Mouse (Mus musculus): ENCODE data around the gene Pgam1. TPM values are rescaled to one million over a fixed set of nuclear protein-coding genes. Genes with fewer than 3 reads are reported as not detected.

The Pgam1 gene
- polyA plus RNA-seq, 1 experiment from 2014 or later: 463 TPM

DNA sequence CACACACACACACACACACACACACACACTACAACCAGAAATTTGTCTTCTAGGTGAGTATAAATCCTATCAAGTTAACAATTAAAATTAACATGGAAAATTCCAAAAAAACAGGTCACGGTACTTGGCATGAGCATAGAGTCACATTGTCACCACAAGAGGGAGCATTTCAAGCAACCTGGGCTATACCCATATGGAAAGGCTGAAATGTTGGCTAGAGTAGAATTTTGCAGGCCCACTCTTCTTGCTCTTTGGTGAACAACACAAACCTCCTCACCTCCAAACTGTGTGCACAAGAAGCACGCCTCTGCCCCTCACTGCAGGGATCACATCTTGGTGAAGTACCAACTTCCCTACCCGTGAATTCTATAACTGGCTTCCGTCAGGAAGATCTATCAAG, 12.9 kb upstream of the Pgam1 start:
- peaks cover 17% of the 10 kb centered on the region for H3K4me1 ChIP-seq
- no peak overlapping the region for H3K9ac ChIP-seq (replicated peaks)
- H3K27me3 ChIP-seq: no peaks in the 10 kb centered on the region
- WGBS: 44% methylated on average over 4 of the region's 4 CpGs
- no peak overlapping the region for H3K4me2 ChIP-seq (replicated peaks)
- no peak overlapping the region for H3K4me3 ChIP-seq
- no peaks in the 10 kb centered on the region for H3K9me3 ChIP-seq
- no peak for ATAC-seq (replicated peaks)
- no peaks in the 10 kb centered on the region for H3K36me3 ChIP-seq
- H3K27ac ChIP-seq (replicated peaks): no peak overlapping the region

GRCm38 (mm10) chr19:41900495-41901090, 11.1 kb upstream of the Pgam1 start:
- Histone ChIP-seq H3K9me3 (no peaks in the 10 kb centered on the region), H3K4me3 (no peak overlapping the region), H3K4me1 (peaks cover 5% of the 10 kb centered on the region), H3K4me2 (replicated peaks) (no peak overlapping the region), H3K27ac (replicated peaks) (no peak overlapping the region), H3K27me3 (no peaks in the 10 kb centered on the region), H3K9ac (replicated peaks) (no peak overlapping the region), H3K36me3 (no peaks in the 10 kb centered on the region)
- WGBS: 90% methylated on average over 8 of the region's 8 CpGs
- no peak for ATAC-seq (replicated peaks)

DNA sequence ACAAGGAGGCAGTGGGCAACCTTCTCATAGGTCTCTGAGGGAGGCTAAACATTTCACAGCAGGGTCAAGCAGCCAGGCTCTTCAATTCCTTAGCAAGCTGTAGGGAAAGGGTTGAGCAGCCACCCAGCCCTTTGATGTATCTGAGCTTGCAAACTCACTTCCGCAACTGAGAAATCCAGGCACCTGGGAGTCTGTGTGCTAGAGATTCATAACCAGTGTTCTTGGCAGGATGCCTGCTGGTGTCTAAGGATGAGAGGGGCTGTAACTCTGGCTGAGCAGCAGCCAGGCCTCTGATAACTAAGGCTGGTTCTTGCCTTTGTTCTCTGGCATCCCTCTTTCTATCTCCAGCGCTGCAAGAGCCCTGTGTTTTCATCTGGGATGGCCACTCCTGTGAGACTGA, 10.0 kb upstream of the Pgam1 start:
- Histone ChIP-seq H3K27ac (replicated peaks) (no peak overlapping the region), H3K36me3 (no peaks in the 10 kb centered on the region), H3K4me2 (replicated peaks) (no peak overlapping the region), H3K9ac (replicated peaks) (no peak overlapping the region), H3K4me1 (no peaks in the 10 kb centered on the region), H3K9me3 (no peaks in the 10 kb centered on the region), H3K4me3 (no peak overlapping the region), H3K27me3 (no peaks in the 10 kb centered on the region)
- ATAC-seq (replicated peaks): no peak
- WGBS: 51% methylated on average over 2 of the region's 2 CpGs

- H3K27me3 ChIP-seq: no peaks in the 10 kb centered on the region
- WGBS: 89% methylated on average over 10 of the region's 10 CpGs
- no peak for ATAC-seq (replicated peaks)
- no peaks in the 10 kb centered on the region for H3K36me3 ChIP-seq
- H3K4me3 ChIP-seq: no peak overlapping the region
- H3K27ac ChIP-seq (replicated peaks): no peak overlapping the region
- no peaks in the 10 kb centered on the region for H3K9me3 ChIP-seq
- no peaks in the 10 kb centered on the region for H3K4me1 ChIP-seq
- H3K9ac ChIP-seq (replicated peaks): no peak overlapping the region
- no peak overlapping the region for H3K4me2 ChIP-seq (replicated peaks)
These were observed 8.7 kb upstream of the Pgam1 start for GRCm38 (mm10) chr19:41902848-41903593.

DNA sequence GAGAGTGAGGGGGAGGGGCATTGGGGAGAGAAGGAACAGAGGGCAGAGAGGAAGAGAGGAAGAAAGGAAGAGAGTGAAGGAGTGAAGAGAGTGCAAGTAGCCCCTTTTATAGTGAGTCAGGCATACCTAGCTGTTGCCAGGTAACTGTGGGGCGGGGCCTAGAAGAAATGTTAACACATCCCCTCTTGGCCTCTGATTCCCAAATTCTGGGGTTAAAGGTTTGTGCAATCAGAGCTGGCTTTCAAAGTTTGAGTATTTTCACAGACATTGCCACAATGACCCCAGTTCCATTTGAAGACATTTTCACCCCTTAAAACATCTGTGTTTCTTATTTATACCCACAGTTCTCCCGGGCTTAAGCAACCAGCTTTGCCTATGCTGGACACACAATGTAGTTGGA, 6.5 kb upstream of the Pgam1 start:
- H3K36me3 ChIP-seq: no peaks in the 10 kb centered on the region
- 95% methylated on average over 2 of the region's 2 CpGs for whole genome bisulfite sequencing
- H3K4me3 ChIP-seq: no peak overlapping the region
- no peak overlapping the region for H3K4me2 ChIP-seq (replicated peaks)
- H3K9me3 ChIP-seq: no peaks in the 10 kb centered on the region
- no peak overlapping the region for H3K9ac ChIP-seq (replicated peaks)
- no peaks in the 10 kb centered on the region for H3K27me3 ChIP-seq
- H3K27ac ChIP-seq (replicated peaks): no peak overlapping the region
- H3K4me1 ChIP-seq: no peaks in the 10 kb centered on the region
- no peak for ATAC-seq (replicated peaks)

- no peak for ATAC-seq (replicated peaks)
- 65% methylated on average over 6 of the region's 6 CpGs for WGBS
- no peak overlapping the region for H3K4me2 ChIP-seq (replicated peaks)
- no peak overlapping the region for H3K9ac ChIP-seq (replicated peaks)
- no peaks in the 10 kb centered on the region for H3K4me1 ChIP-seq
- H3K36me3 ChIP-seq: no peaks in the 10 kb centered on the region
- no peaks in the 10 kb centered on the region for H3K27me3 ChIP-seq
- H3K4me3 ChIP-seq: no peak overlapping the region
- H3K27ac ChIP-seq (replicated peaks): no peak overlapping the region
- H3K9me3 ChIP-seq: no peaks in the 10 kb centered on the region
These were observed 5.2 kb upstream of the Pgam1 start for GRCm38 (mm10) chr19:41906311-41907078.

GRCm38 (mm10) chr19:41907079-41907760, 4.5 kb upstream of the Pgam1 start:
- Histone ChIP-seq H3K4me3 (no peak overlapping the region), H3K4me1 (no peaks in the 10 kb centered on the region), H3K27me3 (no peaks in the 10 kb centered on the region), H3K9ac (replicated peaks) (no peak overlapping the region), H3K27ac (replicated peaks) (no peak overlapping the region), H3K4me2 (replicated peaks) (no peak overlapping the region), H3K36me3 (no peaks in the 10 kb centered on the region), H3K9me3 (no peaks in the 10 kb centered on the region)
- ATAC-seq (replicated peaks): no peak
- WGBS: 59% methylated on average over 8 of the region's 8 CpGs

GRCm38 (mm10) chr19:41908736-41909135, 3.0 kb upstream of the Pgam1 start:
- WGBS: 77% methylated on average over 3 of the region's 3 CpGs
- no peaks in the 10 kb centered on the region for H3K9me3 ChIP-seq
- H3K4me1 ChIP-seq: peaks cover 13% of the 10 kb centered on the region
- no peak overlapping the region for H3K4me2 ChIP-seq (replicated peaks)
- H3K36me3 ChIP-seq: no peaks in the 10 kb centered on the region
- no peak for ATAC-seq (replicated peaks)
- H3K9ac ChIP-seq (replicated peaks): no peak overlapping the region
- H3K4me3 ChIP-seq: no peak overlapping the region
- H3K27ac ChIP-seq (replicated peaks): no peak overlapping the region
- H3K27me3 ChIP-seq: no peaks in the 10 kb centered on the region

DNA sequence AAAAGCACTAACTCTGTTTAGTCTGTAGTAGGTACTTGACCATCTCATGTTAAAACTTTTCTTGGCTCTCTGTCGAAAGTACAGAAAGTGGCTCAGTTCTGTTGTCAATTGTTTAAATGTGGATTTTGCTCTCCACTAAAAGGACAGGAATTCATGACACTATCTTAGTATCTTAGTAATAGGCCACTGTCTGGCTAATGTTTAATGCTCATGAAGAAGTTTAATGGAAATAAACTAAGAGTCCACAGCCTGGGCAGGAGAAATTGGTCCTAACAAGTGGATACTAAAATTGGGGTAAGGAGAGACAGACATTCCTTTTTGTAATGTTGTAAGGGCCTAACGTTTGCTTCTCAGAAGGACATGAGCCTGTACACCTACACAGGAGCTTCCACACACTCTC, 1.3 kb upstream of the Pgam1 start:
- Histone ChIP-seq H3K4me3 (no peak overlapping the region), H3K4me1 (peaks cover 20% of the 10 kb centered on the region), H3K27me3 (no peaks in the 10 kb centered on the region), H3K9me3 (no peaks in the 10 kb centered on the region), H3K27ac (replicated peaks) (no peak overlapping the region), H3K4me2 (replicated peaks) (no peak overlapping the region), H3K9ac (replicated peaks) (no peak overlapping the region), H3K36me3 (no peaks in the 10 kb centered on the region)
- ATAC-seq (replicated peaks): no peak
- WGBS: 74% methylated on average over 2 of the region's 2 CpGs

DNA sequence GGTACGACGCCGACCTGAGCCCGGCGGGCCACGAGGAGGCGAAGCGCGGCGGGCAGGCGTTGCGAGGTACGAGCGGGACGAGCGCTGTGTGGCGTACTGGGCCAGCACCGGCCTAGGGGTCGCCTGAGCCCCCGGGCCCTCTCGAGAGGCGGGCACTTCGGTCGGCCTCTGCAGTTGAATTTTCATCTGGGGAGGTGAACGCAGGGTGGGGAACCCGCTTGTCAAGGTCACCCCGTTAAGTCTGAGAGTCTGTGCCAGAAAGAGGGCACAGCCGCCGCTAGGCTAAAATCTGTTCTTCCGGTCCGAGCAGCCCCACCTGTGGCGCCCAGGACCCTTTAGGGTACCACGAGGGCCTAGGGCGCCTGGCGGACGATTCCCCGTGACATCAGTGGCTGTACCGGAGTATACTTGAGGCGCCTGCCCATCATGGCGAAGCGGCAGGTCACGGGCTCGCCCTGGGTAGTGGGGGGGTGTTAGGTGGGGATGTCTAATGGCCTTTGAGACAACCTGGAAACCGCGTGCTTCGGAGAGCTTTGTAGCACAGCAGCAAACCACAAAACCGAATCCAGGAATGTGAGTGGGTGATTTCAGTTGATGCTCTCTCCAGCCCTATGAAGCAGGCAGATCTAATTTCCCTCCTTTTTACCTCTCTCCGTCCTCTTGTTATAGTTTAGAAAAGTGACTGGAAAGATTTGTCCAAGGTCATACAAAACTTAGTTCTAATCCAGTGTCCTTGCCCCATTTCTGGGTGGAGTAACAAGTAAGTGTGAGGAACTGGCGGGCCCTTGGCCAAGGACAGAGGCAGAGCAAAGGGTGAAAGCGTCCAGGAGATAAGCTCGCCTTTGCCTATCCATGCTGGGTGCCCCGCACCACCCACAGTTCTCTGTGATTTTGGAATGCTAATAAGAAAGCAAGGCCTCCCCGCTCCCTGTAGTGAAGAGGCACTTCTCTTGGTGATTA, 678 bp downstream of the Pgam1 start:
- peak overlapping the region; percentile 55 for H3K4me2 ChIP-seq (replicated peaks)
- under 1% methylated on average over 53 of the region's 53 CpGs for WGBS
- no peaks in the 10 kb centered on the region for H3K9me3 ChIP-seq
- peak overlapping the region; percentile 92 for H3K27ac ChIP-seq (replicated peaks)
- H3K4me3 ChIP-seq: peak overlapping the region; percentile 77
- H3K9ac ChIP-seq (replicated peaks): peak overlapping the region; percentile 76
- ATAC-seq (replicated peaks): peak; percentile 82
- H3K36me3 ChIP-seq: peaks cover 18% of the 10 kb centered on the region
- H3K4me1 ChIP-seq: peaks cover 20% of the 10 kb centered on the region
- H3K27me3 ChIP-seq: no peaks in the 10 kb centered on the region
